Mouse (Mus musculus) bone marrow, adult 2 months (tissue): Measurements from ENCODE around the gene Cep104.

Experiments
- CTCF ChIP-seq: fragments of 200-500 bp; IDR thresholded peaks from 2 replicates; pipeline ENCODE4 v1.5.1; 2011; ENCODE audit warnings: low read length, control low read depth; ENCODE audit not compliant: control insufficient read depth, insufficient read depth
- POLR2A ChIP-seq: fragments of 200-500 bp; IDR thresholded peaks from 2 replicates; pipeline ENCODE4 v1.6.1; 2011; ENCODE audit warnings: low read depth, mild to moderate bottlenecking, control low read depth, low read length, borderline replicate concordance; ENCODE audit not compliant: control insufficient read depth

DNA sequence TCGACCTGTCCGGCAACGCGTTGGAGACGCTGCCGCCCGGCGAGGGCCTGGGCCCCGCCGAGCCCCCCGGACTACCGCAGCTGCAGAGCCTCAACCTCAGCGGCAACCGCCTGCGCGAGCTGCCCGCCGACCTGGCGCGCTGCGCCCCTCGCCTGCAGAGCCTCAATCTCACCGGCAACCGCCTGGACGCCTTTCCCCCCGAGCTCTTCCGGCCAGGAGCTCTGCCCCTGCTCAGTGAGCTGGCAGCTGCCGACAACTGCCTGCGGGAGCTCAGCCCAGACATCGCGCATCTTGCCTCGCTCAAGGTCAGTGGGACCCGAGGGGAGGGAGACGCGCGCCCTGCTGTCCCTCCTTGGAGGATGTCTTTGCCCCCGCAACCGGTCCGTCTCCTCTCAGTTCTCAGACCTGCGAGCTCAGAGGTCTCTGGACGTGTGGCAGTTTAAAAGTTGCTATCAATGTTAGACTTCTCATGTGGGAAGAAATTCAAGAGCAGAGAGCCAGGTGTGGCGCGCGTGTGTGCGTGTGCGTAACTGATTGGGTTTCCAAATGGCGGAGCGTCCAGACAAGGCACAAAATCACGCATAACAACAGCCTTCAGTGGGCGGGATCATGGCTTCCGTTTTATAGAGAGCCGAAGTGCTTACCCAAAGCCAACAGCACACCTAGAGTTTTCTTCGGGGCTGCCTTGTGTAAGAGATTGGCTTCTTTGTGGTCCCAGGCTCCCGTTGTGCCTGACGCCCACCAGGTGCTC is 37.3 kb downstream of the Cep104 start:
- TF ChIP-seq POLR2A (no peak), CTCF (no peak)
